Mouse (Mus musculus) MEL-GATA-1-ER (cell line): ENCODE data around the gene Kcnj14.
A peak's percentile ranks its signal among the peaks of the same experiment; 100 is the strongest.

ENCODE experiments used
- DNase-seq: peaks from one replicate; pipeline ENCODE4 v3.0.0-alpha.2; 2012; ENCODE audit warnings: low read depth; ENCODE audit errors: extremely low read depth

Kcnj14 gene

GRCm38 (mm10) chr7:45824598-45824997 lies at the start of gene Kcnj14:
TSS of gene Kcnj14 (minus strand) at chr7:45824782.
- DNase-seq, result no peak

DNA sequence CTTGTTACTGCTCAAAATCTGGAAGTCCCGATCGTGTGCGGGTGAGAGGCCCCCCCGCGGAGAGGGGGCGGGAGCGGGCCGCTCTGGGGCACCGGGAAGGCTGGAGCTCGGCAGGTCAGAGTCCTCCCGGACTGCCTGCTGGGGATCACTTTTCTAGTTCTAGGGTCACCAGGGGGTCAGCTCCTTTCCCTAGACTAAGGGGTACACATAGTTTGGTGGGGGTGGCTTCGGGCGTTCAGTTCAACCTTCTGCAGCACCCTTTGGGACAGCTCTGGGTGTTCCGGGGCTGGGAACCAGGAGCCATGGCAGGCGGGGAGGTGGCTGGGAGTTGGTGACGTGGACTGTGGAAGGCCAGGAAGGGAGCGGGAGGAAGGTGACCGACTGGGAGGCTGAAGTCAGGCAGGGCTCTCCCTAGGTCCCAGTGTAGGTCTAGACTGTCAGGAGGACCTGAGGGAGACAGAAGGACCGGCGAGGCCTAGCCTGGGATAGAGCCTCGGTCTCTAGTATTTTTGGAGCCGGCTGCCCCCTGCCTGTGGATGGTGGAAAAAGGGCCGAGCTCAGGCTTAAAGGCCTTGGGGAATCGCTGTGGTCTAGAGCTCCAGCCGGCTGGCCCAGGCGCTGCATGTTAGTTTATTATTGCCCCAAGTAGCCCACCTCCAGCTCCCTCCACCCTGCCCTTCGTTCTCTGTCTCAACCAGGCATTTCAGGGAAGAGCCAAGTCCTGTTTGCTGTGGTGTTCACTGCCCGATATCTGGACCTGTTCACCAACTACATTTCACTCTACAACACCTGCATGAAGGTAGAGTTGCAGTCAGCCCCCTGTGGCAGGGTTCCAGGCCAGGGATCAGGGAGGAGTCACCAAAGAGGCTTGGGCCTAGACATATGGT lies 48.7 kb upstream of the Kcnj14 start:
- DNase-seq, result peak; percentile 10

- DNase-seq, result peak; percentile 61
Measured at GRCm38 (mm10) chr7:45872624-45873023, 48.0 kb upstream of the Kcnj14 start, which contains the start of gene Kdelr1. TSS of gene Kdelr1 (plus strand) at chr7:45872772.

DNA sequence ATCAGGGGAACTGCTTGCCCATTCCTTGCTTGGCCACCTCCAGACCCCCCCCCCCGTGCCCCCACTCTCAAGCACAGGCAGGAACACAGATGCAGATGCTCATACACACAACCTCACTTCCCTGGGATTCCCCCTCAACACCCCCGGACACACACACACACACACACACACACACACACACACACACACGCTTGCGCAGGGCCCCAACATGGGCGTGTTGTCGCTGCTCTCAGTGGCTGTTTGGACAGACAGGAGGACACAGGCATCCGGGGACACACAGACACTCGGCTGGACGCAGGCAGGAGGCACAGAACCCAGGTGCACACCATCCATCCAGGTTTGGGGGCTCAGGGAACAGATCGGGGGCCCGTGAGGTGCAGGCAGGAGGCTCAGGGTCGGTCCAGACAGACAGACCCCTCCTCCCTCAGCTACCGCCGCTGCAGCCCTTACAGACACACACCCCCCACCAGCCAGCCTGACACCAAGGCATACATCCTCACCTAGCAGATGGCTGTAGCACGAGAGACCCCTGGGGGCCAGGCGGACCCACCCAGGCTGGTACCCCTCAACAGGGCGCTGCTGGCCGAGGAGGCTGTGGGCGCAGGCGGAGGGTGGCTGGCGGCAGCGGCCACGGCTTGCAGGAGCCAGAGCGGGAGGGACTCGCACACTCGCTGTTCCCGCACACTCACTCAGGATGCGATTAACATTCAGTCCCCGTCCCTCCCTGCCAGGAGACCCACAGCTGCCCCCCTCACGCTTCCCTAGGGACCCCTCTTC lies 45.9 kb upstream of the Kcnj14 start:
- no peak for DNase-seq

GRCm38 (mm10) chr7:45869787-45870186 lies 45.2 kb upstream of the Kcnj14 start:
- DNase-seq, result no peak

- DNase-seq, result no peak
Measured at GRCm38 (mm10) chr7:45869107-45869670, 44.6 kb upstream of the Kcnj14 start.

- DNase-seq, result no peak
Measured at GRCm38 (mm10) chr7:45867871-45868270, 43.3 kb upstream of the Kcnj14 start.

DNA sequence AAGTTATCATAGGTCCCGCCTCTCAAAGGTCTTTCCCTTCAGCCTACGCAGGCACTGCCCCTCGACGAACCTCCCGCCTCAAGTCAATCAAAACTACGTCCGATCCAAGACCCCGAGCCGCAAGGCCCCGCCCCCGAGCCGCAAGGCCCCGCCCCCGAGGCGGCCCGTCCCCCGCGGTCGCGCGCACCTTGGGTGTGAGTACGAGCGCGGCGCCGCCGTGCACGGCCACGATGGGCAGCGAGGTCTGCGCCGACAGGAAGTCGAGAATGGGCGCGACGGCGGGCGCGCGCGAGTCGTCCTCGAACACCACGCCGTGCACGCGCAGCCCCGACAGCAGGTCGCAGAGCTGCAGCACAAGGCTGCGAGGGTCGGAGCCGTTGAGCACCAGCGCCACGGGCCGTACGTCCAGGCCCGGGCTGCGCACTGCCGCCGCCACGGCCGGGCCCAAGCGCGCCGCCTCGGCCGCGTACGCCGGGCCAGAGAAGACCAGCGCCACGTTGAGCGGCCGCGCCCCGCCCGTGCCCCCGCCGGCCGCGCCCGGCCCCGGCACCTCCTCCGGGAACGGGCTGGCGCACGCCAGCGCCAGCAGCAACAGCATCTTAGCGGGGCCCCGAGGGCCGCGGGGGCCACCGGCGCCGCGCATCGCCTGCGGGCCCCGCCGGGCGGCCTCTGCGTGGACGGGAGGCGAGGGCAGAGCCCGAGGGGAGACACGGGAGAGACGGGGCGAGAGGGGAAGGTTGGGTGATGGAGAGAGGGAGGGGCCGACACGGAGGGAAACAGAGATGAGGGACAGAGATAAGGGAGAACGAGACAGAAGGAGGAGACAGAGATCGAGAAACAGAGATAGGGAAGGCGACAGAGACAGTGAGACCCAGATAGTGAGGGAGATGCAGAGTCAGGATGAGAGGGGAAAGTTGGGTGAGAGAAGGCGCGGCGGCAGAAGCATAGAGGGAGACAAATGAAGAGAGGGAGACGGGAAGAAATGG lies 41.6 kb upstream of the Kcnj14 start:
- DNase-seq, result peak; percentile 72

DNA sequence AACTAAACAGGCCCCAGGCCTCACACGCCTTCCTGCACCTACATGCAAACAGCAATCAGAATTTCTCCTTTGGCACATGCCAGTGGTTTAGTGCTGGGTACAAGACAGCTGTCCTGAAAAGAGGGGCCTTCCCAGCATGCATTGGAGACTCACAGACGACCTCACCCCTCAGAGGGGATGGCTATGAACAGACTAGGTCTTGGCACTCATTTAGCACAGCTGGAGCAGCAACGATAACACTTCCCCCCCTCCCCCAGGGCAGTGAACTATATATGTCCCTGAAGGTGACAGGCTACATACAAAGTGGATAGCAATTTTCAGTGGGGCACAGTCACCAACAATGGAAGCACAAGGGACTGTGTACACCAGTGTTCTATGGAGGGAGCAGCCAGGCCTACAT lies 39.9 kb upstream of the Kcnj14 start:
- no peak for DNase-seq

DNA sequence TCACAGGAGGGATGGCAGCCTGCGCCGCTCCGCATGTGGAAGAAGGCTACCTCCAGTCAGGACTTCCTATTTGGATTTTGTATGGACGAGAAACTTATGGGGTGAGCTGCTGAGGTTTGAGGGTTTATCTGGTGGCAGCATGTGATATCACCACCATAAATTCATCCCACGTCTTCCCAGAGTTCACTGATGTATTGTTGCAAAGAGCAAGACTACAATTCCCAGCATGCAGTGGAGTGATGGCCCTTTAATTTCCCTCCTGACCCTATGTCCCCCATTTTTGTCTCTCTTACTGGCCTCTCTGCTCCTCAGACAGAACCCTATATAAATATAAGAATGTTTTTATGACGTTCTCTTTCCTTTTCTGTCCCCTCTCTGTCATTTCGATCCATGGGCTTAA lies 38.2 kb upstream of the Kcnj14 start:
- DNase-seq, result no peak

GRCm38 (mm10) chr7:45859008-45859407 lies 34.4 kb upstream of the Kcnj14 start:
- DNase-seq, result no peak

- DNase-seq, result no peak
Measured at GRCm38 (mm10) chr7:45856950-45857901, 32.6 kb upstream of the Kcnj14 start.

DNA sequence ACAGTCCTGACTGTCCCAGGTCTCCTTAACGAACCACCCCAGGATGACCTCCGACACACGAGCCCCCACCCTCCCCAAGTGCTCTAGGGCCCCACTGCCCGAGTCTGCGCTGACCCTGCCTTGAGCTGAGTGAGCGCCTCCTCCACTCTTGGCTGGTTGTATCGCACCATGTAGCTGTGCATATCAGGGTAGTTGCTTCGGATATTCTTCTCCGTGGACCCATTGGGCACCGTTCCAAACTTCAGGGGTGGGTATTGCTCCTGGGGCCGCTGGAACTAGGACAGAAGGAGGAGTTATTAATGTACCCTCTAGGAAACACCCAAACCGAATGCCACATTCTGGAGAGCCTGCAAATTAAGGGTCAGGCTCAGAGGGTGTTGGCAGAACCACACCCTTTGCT lies 28.5 kb upstream of the Kcnj14 start:
- DNase-seq, result no peak

- DNase-seq, result no peak
Measured at GRCm38 (mm10) chr7:45850661-45851060, 26.1 kb upstream of the Kcnj14 start.

GRCm38 (mm10) chr7:45848447-45849027 lies 24.0 kb upstream of the Kcnj14 start:
- no peak for DNase-seq

DNA sequence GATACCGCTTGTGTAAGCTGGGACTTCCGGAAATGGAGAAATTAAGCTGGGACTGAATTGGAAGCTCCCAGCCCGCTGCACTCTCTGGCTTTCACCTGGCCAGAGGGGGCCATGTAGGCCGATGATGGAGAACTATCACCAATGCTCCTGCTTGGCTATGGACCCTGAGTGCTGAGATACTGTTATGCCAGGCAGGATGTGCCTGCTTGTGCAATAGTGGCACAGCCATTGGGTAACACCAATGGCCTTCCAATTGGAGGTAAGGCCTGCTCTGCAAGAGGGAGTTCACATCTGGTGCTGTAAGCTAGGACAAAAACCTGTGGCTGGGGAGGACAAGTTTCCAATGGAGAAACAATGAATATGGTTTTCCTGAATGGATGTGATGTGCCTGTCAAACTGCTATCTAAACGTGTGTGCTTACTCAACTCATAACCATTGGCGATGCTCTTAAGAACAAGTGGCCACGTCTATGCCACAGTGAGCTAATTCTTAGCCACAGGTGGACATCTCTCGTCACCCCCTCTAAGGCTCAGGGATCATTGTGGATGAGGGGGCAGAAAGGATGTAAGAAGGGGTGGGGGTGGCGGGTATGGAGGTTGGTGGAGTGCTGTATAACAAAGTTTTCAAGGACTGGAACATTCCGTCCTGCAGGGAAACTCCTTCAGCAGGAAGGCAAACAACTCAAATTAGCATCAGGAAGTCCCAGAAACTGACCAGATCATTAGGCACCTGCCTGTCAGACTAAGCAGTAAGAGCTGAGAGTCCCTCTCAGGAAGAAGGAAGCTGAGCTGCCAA lies 18.6 kb upstream of the Kcnj14 start:
- DNase-seq, result no peak

- DNase-seq, result no peak
Measured at GRCm38 (mm10) chr7:45833924-45834323, 9.3 kb upstream of the Kcnj14 start.

DNA sequence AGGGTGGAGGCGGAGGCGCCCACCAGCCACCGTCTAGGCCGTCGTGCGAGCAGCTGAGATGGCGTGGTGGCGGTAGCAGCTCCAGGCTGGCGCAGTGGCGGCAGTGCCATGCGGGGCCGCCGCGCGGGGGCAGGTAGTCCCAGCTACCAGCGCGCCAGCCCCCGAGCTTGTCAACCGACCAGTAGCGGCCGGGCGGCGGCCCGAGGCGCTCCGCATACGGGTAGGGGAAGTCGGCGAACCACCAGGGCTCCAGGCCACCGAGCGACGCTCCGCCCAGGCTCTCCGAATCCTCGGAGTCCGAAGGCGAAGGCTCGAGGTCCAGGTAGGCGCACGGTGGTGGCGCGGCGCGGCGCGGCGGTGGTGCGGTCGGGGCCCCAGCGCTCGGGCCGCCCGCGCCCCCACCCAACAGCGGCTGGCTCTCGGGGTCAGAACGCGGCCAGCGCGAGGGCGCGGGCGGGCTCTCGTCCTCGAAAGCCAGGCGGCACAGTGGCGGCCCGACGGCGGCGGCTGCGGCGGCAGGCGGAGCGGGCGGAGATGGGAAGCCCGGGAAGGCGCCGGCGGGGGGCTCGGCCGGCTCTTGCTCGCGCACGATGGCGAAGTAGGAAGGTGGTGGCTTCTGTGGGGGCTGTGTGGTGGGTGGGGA lies 8.7 kb upstream of the Kcnj14 start:
- DNase-seq, result no peak
